Mouse (Mus musculus) cerebellum, postnatal 10 days (tissue): ENCODE data around the gene Nyap1.

Experiments
- DNase-seq, 2 experiments: peaks; one replicate each; pipeline ENCODE4 v3.0.0; 2021; ENCODE audit warnings: mixed read lengths in 2 of 2

Gene Nyap1

DNA sequence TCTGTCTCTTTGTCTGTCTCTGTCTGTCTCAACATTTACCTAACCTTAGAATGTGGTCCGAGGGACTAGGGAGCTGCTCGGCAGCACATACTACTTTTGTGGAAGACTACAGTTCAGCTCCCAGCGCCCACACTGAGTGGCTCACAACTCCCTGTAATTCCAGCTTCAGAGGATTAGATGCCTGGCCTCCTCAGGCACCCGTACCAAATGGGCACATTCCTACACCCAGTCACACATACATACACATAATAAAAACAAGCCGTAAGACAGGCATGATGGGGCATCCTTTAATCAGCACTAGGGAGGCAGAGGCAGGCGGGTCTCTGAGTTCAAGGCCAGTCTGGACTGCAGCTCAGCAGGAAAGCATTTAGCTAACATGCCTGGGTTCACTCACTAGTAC, 1.4 kb upstream of the Nyap1 start:
- no peak for DNase-seq

DNA sequence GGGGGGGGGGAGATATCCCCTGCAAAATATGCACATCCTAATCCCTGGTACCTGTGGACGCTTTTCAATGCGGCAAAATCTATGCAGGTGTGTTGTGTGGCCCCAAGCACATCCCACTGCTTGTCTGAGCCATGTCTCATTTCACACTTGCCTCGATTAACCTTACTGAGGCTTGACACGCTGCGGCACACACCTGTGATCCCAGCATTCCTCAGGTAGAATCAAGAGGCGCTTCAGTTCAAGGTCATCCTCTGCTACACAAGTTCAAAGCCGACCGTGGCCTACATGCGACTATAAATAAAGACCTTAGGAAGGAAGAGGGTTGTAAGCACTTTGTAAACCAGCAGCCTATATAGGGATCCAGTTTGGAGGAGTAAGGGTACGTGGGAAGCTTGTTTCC, 641 bp upstream of the Nyap1 start:
- no peak for DNase-seq

DNA sequence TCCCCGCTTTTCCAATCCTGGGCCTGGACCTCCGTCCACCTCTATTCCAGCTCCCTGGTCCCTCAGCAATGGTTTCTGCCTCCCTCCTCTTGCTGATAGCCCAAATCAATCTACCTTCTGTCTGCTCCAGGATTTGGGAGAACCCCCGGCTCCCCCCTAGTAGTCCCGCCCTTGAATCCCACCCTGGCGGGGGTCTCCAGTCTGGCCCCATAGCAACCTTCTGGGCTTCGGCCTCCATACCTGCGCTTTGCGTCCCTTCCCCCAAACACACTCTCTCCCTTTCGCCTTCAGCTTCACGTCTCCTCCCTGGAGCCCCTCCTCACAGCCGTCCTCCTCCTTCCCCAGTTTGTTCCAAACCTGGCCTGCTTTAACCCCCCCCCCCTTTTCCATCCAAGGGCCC, 901 bp downstream of the Nyap1 start:
- peak; percentile 33 to 47 for DNase-seq

DNA sequence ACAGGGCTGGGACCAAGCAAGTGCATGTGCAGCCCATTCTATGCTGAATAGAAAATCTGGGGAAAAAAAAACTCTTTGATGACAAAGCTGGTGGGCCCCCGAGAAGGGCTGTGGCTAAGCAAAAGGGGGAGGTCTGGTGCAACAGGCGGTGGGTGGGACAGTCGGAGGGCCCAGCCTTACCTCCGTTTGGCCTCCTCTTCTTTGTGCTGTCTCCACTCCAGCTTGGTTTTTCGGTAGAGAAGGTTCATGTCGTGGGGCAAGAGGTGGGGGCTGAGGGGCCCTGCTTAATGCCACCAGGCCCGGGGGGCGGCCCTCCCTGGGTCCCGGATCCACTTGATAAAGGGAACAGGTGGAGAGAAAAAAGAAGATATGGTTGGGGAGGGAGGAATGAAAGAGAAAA, 1.9 kb downstream of the Nyap1 start:
- DNase-seq: no peak

DNA sequence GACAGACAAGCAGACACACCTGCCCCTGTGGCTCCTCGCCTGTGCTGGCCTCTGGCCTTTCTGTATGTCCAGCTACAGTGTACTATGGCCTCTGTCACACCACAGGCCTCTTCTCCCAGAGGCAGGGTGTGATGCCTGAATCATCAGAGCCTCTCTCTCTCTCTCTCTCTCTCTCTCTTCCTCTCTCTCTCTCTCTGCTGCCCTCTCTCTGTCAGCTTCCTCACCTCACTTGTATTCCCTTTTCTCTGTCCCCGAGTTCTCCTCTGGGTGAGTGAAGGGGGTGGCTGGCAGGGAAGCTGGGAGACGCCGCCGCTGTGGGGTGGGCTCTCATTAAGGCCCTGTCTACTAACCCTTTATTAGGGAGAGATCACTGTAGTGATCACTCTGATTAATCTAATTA, 2.9 kb downstream of the Nyap1 start:
- DNase-seq: peak; percentile 37 to 43

DNA sequence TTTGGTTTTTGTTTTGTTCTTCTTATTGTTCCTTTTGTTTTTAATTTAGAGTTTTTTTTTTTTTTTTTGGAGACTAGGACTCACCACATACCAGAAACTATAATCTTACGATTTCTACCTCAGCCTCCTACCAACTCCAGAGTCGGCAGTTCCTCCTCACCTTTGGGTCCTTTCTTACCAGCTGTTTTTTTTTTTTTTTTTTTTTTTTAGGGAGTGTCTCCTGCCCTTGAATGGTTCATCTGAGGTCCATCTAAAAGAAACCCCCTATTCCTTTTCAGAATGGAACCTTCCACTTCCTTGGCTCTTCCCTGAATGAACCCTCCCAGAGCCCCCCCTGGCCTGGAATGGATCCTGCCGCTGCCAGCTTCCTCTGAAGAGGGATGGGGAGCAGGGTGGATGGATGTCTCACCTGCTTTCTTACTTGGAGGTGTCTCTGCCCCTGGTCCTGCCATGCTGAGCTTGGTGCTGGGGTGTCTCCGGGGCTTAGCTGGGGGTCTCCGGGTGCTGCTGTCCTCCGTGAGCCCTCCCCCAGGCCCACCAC, 3.9 kb downstream of the Nyap1 start:
- peak; percentile 63 to 71 for DNase-seq

DNA sequence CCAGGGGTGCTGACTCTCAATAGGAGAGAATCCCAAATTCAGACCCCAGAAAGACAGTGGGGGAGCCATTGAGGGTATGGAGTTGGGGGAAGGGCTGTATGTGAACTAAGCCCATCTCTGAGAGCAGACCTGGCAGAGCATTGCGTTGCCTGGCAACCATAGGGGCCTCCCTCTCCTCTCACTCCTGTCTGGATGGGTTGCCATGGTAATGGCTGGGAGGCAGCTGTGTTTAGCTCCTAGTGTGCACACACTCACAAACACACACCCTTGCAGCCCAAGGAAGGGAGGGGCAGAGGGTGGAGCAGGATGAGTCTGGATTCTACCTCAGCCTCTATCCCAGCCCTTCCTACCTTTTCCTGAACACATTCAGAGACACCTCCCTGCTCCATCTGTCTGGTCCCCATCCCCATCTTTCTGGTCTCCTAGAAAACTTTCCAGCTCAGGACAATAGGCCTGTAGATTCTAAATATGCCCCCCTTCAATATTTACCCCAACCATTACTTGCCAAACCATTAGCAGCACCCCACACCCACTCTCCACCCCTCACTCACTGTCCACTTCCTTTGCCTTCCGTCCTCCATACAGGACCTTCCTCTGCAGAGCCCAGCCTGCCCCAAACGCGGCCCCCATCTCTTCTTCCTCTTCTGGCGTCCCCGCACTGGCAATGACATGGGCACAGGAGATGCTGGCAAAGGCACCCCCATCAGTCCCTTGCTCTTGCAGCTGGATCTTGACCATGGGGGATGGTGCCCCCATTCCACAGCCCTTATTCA, 6.9 kb downstream of the Nyap1 start:
- peak; percentile 87 to 92 for DNase-seq

DNA sequence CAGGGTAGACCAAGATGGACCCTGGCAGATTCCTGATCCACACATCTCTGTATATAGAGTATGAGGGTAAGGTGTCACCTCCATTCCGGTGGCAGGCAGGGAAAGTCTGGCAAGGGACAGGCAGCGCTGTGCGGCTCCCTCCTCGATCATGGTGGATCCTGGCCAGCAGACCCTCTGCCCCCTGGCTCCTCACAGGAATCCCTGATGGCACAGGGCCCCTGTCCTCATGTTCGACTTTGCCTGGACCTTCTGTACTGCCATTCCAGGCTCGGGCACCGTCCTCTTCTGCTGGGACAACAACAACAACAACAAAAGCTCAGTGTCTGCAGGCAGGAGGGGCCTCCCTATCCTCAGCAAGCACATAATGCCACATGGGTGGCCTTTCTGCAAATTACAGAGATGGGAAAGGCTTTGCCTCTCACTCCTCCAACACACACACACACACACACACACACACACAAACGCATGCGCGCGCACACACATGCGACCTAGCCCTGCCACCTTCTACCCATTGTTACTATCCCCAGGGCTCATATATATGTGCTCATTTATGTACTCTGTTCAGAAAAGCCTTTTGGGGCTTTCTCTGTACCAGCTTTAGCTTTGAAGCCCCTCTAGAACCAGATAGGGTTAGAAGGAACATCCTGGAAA, 7.6 kb downstream of the Nyap1 start:
- peak; percentile 53 to 55 for DNase-seq

DNA sequence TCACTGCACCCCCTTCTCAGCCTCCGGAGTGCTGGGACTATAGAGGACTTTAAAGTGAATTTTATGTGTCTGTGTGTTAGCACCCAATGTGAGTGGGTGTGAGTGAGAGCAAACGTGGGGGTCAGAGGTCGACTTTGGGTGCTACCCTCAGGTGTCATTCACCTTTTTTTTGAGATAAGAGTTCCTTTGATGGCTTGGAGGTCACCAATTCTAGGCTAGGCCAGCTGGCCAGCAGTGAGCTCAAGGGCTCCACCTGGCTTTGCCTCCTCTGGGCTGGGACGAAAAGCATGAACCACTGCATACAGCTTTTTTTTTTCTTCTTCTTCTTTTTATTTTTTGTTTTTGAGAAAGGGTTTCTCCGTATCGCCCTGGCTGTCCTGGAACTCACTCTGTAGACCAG, 14.6 kb downstream of the Nyap1 start:
- DNase-seq: no peak

DNA sequence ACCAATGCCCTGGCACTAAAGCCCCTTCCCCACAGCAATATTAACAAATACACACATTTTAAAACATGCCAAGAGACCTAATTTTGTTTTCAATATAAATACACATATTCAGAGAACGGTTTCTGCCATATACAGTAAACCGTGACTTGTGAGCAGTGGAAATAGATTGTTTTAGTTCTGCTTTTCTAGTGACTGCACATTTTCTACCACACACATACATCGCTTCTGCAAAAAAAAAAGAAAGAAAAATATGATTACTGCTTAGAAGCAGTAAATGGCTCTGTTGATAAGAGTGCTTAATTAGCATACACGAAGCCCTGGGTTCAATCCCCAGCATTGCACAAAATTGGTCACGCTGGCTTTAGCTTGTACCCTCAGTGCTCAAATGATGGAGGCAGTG, 17.6 kb downstream of the Nyap1 start:
- no peak for DNase-seq

DNA sequence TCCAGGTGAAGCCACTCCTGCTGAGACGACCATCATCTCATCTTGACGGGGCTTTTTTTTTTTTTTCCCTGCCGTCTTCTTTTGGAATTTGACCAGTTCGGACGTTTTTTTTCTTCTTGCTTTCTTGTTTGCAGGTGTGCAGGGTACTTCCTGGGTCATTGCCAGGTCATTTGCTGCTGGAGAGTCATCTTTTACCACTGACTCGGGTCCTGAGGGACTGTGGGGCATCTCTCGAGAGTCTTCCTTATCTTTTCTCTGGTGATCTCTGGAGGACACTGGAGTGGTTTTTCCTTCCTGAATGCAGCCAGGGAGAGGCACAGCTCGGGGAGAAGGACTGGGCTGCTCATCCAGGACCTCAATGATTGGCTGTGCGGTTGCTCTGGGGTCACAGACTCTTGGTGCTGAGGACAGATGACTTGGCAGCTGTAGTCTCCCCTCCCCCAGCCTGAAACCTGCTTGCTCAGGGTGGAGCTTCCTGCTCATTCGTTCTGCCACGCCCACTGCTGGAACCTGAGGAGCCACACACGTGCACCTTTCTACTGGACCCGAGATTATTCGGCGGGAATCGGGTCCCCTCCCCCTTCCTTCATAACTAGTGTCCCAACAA, 20.7 kb downstream of the Nyap1 start:
- peak; percentile 45 to 53 for DNase-seq

DNA sequence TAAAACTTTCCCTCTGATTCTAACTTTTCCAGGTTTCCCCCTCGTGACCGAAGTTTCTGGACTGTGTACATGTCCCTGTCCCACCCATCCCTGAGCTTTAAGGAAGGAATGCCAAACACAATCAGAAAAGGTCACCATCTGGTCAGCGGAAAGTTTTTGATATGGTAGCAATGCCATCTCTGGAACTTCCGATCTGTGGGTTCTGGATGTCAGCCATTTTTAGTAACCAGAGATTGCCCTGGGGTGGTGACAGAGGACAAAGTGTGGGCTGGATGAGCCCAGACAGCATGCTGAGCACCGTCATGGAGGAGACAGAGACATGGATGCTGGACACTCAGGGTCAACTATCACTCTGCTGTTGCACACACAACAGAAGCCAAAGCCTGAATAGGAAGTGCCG, 22.3 kb downstream of the Nyap1 start:
- DNase-seq: no peak

DNA sequence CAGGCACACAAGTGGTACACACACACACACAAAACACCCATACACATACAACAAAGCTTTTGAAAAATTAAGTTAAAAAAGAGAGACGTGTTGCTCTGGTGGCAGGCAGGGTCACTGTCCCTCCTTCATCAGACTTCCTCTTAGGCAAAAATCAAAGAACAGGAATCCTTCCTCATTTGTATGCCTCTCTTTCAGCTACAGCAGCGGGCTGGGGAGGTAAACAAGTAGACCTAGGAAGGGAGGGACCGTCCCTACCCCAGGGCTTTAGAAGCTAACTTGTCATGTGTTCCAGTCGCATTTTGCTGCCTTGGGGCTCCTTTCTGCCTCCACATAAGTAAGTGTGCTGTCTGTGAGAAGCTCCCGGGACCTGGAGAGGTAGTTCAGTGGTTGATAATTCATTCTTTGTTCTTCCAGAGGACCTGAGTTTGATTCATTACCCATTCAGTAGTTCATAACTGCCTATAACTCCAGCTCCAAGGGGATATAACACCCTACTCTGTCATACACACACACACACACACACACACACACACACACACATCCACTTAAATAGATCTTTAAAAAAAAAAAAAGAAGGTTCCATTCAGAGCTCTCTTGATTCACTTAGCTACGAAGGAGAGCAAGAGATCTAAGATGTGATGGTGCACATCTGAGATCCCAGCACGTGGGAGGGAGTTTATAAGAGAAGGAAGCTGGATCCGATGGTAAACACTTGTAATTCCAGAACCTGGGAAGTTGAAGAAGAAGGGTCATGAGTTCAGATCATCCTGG, 23.2 kb downstream of the Nyap1 start:
- DNase-seq: no peak

DNA sequence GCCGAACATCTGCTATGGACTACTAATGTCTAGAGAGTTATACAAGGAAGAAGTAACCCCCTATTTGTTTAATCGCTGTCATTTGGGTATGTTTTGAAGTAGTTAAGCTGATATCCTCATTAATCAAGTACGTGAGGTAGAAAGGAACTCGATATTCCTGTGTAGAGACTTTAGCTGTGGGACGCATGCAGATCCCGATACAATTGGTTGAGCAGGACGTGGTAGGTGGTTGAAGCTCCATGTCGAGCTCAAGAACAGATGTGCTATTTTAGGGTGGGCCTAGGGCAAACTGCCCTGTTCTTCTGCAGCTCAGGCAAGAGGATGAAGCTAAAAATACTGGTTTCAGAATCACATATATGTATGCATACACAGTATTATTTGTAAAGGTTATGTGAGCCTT, 25.7 kb downstream of the Nyap1 start:
- no peak for DNase-seq

DNA sequence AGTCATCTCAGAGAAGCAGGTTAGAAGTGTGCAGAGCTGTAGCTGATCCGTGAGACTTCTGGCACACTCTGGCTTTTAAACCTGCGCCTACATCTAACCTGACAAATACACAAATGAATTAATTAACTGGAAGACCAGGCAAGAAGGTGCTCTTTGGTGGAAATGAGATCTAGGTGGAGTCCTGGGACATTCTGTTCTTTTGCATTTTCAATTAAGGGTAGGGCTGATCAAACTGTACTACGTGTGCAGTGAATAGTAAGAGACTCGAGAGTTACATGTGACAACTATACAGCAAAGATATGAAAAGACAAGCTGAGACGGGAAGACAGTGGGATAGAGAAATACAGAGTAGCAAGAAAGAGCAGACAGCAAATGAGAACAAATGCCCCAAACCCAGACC, 28.0 kb downstream of the Nyap1 start:
- no peak for DNase-seq

DNA sequence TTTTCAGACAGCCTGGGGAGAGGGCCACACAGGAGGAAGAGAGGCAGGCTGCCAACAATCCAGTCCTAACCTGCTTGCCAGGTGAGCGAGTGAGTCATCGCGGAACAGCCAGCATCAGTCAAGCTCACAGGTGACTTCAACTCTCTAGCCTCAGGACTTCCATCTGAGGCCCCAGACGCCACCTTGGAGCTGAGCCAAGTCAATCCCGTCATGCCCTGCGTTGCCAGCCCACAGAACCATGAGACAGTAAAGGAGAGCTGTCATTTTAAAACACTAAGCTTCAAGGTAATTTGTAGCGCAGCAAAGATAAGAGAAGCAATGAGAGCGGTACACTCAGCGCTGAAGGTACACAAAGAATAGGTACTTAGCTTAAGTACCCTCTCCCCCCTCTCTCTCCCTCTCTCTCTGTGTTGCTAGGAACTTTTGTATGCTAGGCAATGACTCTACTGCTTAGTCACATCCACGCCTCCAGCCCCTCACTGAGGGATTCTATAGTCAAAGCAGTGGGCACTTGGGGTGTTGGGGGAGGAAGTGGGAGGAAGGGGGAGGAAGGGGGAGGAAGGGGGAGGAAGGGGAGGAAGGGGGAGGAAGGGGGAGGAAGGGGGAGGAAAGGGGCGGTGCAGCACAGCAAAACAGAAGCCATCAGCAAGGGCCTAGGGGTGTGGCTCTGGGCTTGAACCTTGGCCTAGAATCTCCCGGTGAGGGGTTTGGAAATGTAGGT, 34.3 kb downstream of the Nyap1 start:
- peak; percentile 85 to 87 for DNase-seq

DNA sequence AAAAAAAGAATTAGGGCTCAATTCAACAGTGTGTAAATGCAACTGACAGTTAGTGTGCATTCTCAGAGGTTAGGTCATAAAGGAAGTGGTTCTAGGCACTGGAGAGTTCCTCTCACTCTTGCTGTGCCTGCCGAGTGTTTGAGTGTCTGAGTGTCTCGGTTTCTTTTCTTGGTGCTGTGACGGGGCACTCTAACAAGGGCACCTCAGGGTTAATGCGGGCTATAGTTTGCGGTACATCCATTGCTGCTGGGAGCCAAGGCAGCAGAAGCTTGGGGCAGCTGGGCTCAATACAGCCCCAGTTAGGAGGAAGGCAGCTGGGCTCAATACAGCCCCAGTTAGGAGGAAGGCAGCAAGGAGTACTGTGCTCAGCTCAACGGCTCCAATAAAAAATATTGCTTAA, 36.2 kb downstream of the Nyap1 start:
- DNase-seq: no peak

DNA sequence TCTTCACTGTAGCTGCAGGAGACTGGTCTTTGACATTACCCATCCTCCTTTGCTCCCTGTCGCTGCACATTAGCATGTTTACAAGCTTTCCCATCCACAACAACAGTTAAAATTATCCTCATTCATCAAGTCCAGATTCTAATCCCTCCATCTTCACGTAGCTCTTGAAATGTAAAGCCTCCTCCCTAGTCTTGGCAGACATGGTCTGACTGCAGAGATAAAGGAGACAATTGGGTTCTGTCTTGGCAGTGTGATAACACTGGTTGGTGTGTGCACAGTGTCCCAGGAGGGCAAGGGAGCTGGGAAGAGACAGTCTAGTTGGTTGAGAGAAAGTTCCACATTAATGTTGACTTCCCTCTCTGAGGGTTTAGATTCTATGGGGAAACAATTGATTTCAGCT, 41.6 kb downstream of the Nyap1 start:
- DNase-seq: no peak

DNA sequence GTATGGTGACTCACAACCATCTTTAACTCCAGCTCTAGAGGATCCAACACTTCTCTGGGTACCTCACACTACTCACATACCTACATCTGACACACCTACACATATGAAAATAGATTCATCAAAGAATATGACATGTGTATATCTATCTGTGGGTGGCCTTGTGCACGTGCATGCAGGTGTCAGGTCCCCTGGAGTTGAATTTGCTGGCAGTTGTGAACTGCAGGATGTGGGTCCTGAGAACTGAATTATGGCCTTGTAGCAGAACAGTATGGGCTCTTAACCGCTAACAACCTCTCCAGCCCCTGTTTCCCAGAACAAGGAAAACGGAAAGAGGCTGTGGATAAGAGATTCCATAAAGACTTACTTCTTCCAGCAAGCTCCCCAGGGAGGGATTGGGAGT, 42.3 kb downstream of the Nyap1 start:
- no peak for DNase-seq

DNA sequence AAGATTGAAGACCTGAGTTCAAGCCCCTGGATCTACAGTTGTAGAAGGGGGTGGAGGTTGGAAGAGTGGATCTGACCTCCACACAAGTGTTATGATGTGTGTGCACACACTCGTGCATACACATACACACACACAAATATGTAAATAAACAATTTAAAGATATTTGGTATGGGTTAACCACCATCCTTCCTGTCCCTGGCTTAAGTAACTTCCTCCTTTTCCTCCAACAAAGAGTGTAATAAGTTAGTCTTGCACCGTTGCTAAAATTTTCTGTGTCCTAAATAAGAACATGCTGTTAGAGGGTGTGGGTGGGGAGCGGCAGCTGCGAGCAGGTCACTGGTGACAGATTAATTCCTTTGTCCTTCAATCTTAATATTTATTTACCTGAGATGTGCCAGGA, 45.5 kb downstream of the Nyap1 start:
- no peak for DNase-seq

DNA sequence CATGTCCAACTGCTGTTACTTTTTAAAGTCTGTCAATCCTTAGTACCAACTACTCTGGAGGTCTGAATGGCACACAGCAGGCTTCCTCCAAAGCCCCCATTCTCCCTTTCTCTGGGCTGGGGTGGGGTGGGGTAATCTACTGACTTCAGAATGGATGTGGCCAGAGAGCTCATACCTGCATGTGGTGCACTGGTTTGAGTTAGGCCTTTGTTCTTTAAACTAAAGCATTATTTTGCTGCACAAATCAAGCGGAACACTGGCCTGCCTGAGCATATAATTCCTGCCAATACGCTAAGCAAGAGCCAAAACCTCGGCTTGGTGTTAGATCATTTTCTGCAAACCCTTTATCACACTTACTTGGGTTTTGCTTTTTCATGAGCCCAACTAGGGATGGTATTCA, 46.6 kb downstream of the Nyap1 start:
- DNase-seq: no peak

DNA sequence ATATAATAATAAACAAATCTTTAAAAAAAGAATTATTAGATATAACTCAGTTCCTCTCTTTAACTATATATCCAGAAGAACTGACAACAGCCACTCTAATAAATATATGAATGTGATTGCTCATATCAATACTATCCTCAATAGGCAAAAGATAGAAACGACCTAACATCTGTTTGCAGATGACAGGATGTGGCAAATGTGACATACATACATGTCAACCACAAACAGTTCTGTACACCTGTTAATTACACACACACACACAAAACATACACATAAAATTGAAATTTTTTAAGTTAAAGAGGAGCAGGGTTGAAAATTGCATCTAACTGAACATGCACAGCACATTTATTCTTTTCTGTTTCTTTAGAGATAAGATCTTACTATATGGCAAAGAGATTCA, 49.5 kb downstream of the Nyap1 start:
- no peak for DNase-seq

DNA sequence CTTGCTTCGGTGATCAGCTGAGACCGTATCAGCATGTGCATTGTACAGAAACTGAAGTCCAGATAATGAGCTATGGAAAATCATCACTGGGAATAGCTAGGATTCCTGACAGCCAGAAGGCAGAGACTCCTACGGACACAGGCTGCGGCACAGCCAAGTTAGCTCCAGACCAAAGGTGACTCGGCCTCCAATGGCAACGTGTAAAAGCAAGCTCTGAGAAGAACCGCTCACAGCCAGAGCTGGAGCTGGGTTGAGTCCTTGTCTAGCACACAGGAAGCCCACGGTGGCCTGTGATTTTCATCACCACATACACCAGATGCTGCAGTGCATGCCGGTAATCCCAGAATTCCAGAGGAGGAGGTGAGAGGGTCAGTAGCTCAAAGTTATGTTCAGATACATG, 50.9 kb downstream of the Nyap1 start:
- no peak for DNase-seq
